Mouse (Mus musculus) limb, embryonic 14.5 days (tissue): Measurements from ENCODE around the gene Mettl8. TPM values are rescaled to one million over a fixed set of nuclear protein-coding genes. Genes with fewer than 3 reads are reported as not detected.

Experiments used
- ATAC-seq: fragments of 200-750 bp; cut with Nextera tagmentation; 2 replicates; pipeline ENCODE4 v1.8.0; 2017; ENCODE audit warnings: low read depth, moderate number of reproducible peaks, moderate TSS enrichment; ENCODE audit not compliant: low FRiP score
- DNase-seq: peaks from one replicate; pipeline ENCODE4 v3.0.0-alpha.2; 2015; ENCODE audit warnings: low spot score
- H3K27ac ChIP-seq: fragments of 300-500 bp; sonication (generic); replicated peaks from 2 replicates; pipeline ENCODE4 v1.5.1; 2014; ENCODE audit warnings: low read depth, mild to moderate bottlenecking, low read length, moderate library complexity, mixed read lengths
- H3K27me3 ChIP-seq: fragments of 300-500 bp; sonication (generic); 2 replicates; pipeline ENCODE4 v1.6.1; 2014; ENCODE audit warnings: low read length, mixed read lengths; ENCODE audit not compliant: control insufficient read depth, insufficient read depth
- H3K36me3 ChIP-seq: fragments of 300-500 bp; sonication (generic); 2 replicates; pipeline ENCODE4 v1.6.1; 2014; ENCODE audit warnings: mild to moderate bottlenecking, low read length, moderate library complexity, mixed read lengths; ENCODE audit not compliant: control insufficient read depth, insufficient read depth
- H3K4me1 ChIP-seq: fragments of 300-500 bp; sonication (generic); 2 replicates; pipeline ENCODE4 v1.6.1; 2014; ENCODE audit warnings: antibody characterized with exemption, low read length, mixed read lengths; ENCODE audit not compliant: control insufficient read depth, insufficient read depth
- H3K4me2 ChIP-seq: fragments of 300-500 bp; sonication (generic); replicated peaks from 2 replicates; pipeline ENCODE4 v1.6.1; 2014; ENCODE audit warnings: low read depth, mild to moderate bottlenecking, low read length, moderate library complexity; ENCODE audit not compliant: severe bottlenecking
- H3K4me3 ChIP-seq: fragments of 300-500 bp; sonication (generic); replicated peaks from 2 replicates; pipeline ENCODE4 v1.5.1; 2014; ENCODE audit warnings: low read length
- H3K9ac ChIP-seq: fragments of 300-500 bp; sonication (generic); 2 replicates; pipeline ENCODE4 v1.6.1; 2014; ENCODE audit warnings: mild to moderate bottlenecking, low read depth, low read length, moderate library complexity; ENCODE audit not compliant: severe bottlenecking
- H3K9me3 ChIP-seq: fragments of 300-500 bp; sonication (generic); 2 replicates; pipeline ENCODE4 v1.6.1; 2016; ENCODE audit warnings: low read length; ENCODE audit not compliant: control insufficient read depth
- POLR2A ChIP-seq: fragments of 200-500 bp; IDR thresholded peaks from 2 replicates; pipeline ENCODE4 v1.8.0; 2012; ENCODE audit warnings: inconsistent platforms, mild to moderate bottlenecking, moderate library complexity, borderline replicate concordance; ENCODE audit not compliant: insufficient read depth, insufficient read length; ENCODE audit errors: extremely low read depth
- WGBS: fragments of 180-500 bp; shearing (Covaris S2); extraction: QIAGEN DNeasy Blood & Tissue Kit; methylation state at CpG from one replicate; pipeline ENCODE4 v1.1.7; 2014; 5-methylcytosine and 5-hydroxymethylcytosine counted together
- polyA plus RNA-seq, 2 experiments: library from polyadenylated mRNA; depleted of rRNA in 1 of 2; stranded (reverse) in 1 of 2; unstranded in 1 of 2; fragments of >200 nt; fragmentation: Nextera tagmentation in 1 of 2; extraction: Ambion mirVana in 1 of 2; gene quantifications; 2 replicates each; pipeline versions ENCODE4 v1.2.1 to v1.2.3; 2012 to 2014

Gene Mettl8
- polyA plus RNA-seq, 2 experiments, result 13.6 to 14.8 TPM

GRCm38 (mm10) chr2:71033987-71034386, 21.4 kb downstream of the Mettl8 start:
- no peak overlapping the region for H3K27ac ChIP-seq
- no peak overlapping the region for H3K9ac ChIP-seq
- no peaks in the 10 kb centered on the region for H3K27me3 ChIP-seq
- no peak for TF ChIP-seq POLR2A
- H3K4me2 ChIP-seq, result no peak overlapping the region
- ATAC-seq, result no peak
- DNase-seq, result no peak
- 64% methylated on average over 8 of the region's 8 CpGs for WGBS
- H3K9me3 ChIP-seq, result no peaks in the 10 kb centered on the region
- peaks cover 5% of the 10 kb centered on the region; the same call in 1 of the 2 replicates for H3K4me1 ChIP-seq
- no peaks in the 10 kb centered on the region for H3K36me3 ChIP-seq
- no peak overlapping the region for H3K4me3 ChIP-seq

- no peaks in the 10 kb centered on the region for H3K9me3 ChIP-seq
- no peak overlapping the region for H3K27ac ChIP-seq
- ATAC-seq (no peak), DNase-seq (no peak)
- no peak overlapping the region for H3K9ac ChIP-seq
- WGBS, result 69% methylated on average over 4 of the region's 4 CpGs
- no peaks in the 10 kb centered on the region for H3K27me3 ChIP-seq
- TF ChIP-seq POLR2A, result no peak
- no peaks in the 10 kb centered on the region for H3K36me3 ChIP-seq
- H3K4me3 ChIP-seq, result no peak overlapping the region
- H3K4me2 ChIP-seq, result no peak overlapping the region
- peaks cover 5% of the 10 kb centered on the region; the same call in 1 of the 2 replicates for H3K4me1 ChIP-seq
Measured at GRCm38 (mm10) chr2:71033014-71033413, 22.4 kb downstream of the Mettl8 start.

GRCm38 (mm10) chr2:71031973-71032794, 23.2 kb downstream of the Mettl8 start:
- no peaks in the 10 kb centered on the region for H3K27me3 ChIP-seq
- no peak for ATAC-seq
- H3K4me2 ChIP-seq, result no peak overlapping the region; the same call in 1 of the 2 replicates
- no peak for TF ChIP-seq POLR2A
- H3K36me3 ChIP-seq, result no peaks in the 10 kb centered on the region
- H3K4me3 ChIP-seq, result no peak overlapping the region
- DNase-seq, result no peak
- no peak overlapping the region for H3K27ac ChIP-seq
- H3K9me3 ChIP-seq, result no peaks in the 10 kb centered on the region
- WGBS, result 62% methylated on average over 18 of the region's 18 CpGs
- peaks cover 5% of the 10 kb centered on the region; the same call in 1 of the 2 replicates for H3K4me1 ChIP-seq
- H3K9ac ChIP-seq, result no peak overlapping the region

GRCm38 (mm10) chr2:71030663-71031062, 24.7 kb downstream of the Mettl8 start:
- no peak for DNase-seq
- Histone ChIP-seq H3K27me3 (no peaks in the 10 kb centered on the region), H3K27ac (no peak overlapping the region), H3K9ac (no peak overlapping the region), H3K4me3 (no peak overlapping the region), H3K4me1 (peaks cover 11% of the 10 kb centered on the region), H3K4me2 (no peak overlapping the region), H3K9me3 (no peaks in the 10 kb centered on the region), H3K36me3 (no peaks in the 10 kb centered on the region)
- no peak for TF ChIP-seq POLR2A
- ATAC-seq, result no peak
- WGBS, result 80% methylated on average over 2 of the region's 2 CpGs

GRCm38 (mm10) chr2:71027631-71028030, 27.8 kb downstream of the Mettl8 start:
- Histone ChIP-seq H3K9me3 (no peaks in the 10 kb centered on the region), H3K4me3 (no peak overlapping the region), H3K27ac (no peak overlapping the region), H3K9ac (no peak overlapping the region), H3K36me3 (no peaks in the 10 kb centered on the region), H3K4me2 (no peak overlapping the region), H3K4me1 (peaks cover 16% of the 10 kb centered on the region), H3K27me3 (no peaks in the 10 kb centered on the region)
- DNase-seq (no peak), ATAC-seq (no peak)
- 98% methylated on average over 9 of the region's 9 CpGs for WGBS
- no peak for TF ChIP-seq POLR2A
